Mouse (Mus musculus) cerebellum, adult 18-20 months (tissue): ENCODE data around the gene Rabggtb.

Source experiments
- DNase-seq, 2 experiments: peaks; one replicate each; pipeline ENCODE4 v3.0.0; 2021

The Rabggtb gene

GRCm38 (mm10) chr3:153913510-153914243 lies 868 bp upstream of the Rabggtb start:
- DNase-seq: peak in 1 of 2 experiments; percentile 29

GRCm38 (mm10) chr3:153911882-153912440 lies 848 bp downstream of the Rabggtb start:
- no peak for DNase-seq

GRCm38 (mm10) chr3:153911197-153911881 lies 1.5 kb downstream of the Rabggtb start:
- peak; percentile 36 to 47 for DNase-seq

GRCm38 (mm10) chr3:153910489-153910888 lies 2.3 kb downstream of the Rabggtb start:
- no peak for DNase-seq

- no peak for DNase-seq
Observed at GRCm38 (mm10) chr3:153908919-153909318, 3.9 kb downstream of the Rabggtb start.

GRCm38 (mm10) chr3:153906136-153906871 lies 6.5 kb downstream of the Rabggtb start, which contains the start of gene Msh4:
TSS of gene Msh4 (minus strand) at chr3:153906138.
- no peak for DNase-seq

- DNase-seq: peak in 1 of 2 experiments; percentile 25
Observed at GRCm38 (mm10) chr3:153905251-153906135, 7.3 kb downstream of the Rabggtb start.

- DNase-seq: peak; percentile 50 to 68
Observed at GRCm38 (mm10) chr3:153904586-153904985, 8.2 kb downstream of the Rabggtb start.

- DNase-seq: no peak
Observed at GRCm38 (mm10) chr3:153902595-153902994, 10.2 kb downstream of the Rabggtb start.

GRCm38 (mm10) chr3:153901904-153902303 lies 10.9 kb downstream of the Rabggtb start:
- DNase-seq: no peak

GRCm38 (mm10) chr3:153897216-153897615 lies 15.6 kb downstream of the Rabggtb start:
- DNase-seq: no peak

- DNase-seq: no peak
Observed at GRCm38 (mm10) chr3:153895454-153895853, 17.4 kb downstream of the Rabggtb start.

GRCm38 (mm10) chr3:153889188-153889781 lies 23.5 kb downstream of the Rabggtb start:
- no peak for DNase-seq

- DNase-seq: no peak
Observed at GRCm38 (mm10) chr3:153888141-153888540, 24.7 kb downstream of the Rabggtb start.

GRCm38 (mm10) chr3:153886296-153886695 lies 26.5 kb downstream of the Rabggtb start:
- no peak for DNase-seq

- no peak for DNase-seq
Observed at GRCm38 (mm10) chr3:153871396-153871795, 41.4 kb downstream of the Rabggtb start.

GRCm38 (mm10) chr3:153867149-153868136 lies 45.4 kb downstream of the Rabggtb start:
- no peak for DNase-seq

GRCm38 (mm10) chr3:153864636-153865429 lies 48.0 kb downstream of the Rabggtb start:
- DNase-seq: no peak

- DNase-seq: no peak
Observed at GRCm38 (mm10) chr3:153863816-153864215, 49.0 kb downstream of the Rabggtb start.
